Mouse (Mus musculus): ENCODE data around the gene Mab21l3. TPM values are rescaled to one million over a fixed set of nuclear protein-coding genes. Genes with fewer than 3 reads are reported as not detected.
A peak's percentile ranks its signal among the peaks of the same experiment; 100 is the strongest.

The Mab21l3 gene
- total RNA-seq, 1 experiment = 1.9 TPM

GRCm38 (mm10) chr3:101802746-101803145, 46.0 kb downstream of the Mab21l3 start:
- in situ Hi-C loops (cut with MboI; ENCODE audit: low sequenced_read_pairs in 2 of 2, unreplicated experiment in 2 of 2) = loop anchor here in 1 of 2 experiments (25.0 kb wide), 2 partner anchors 490 to 840 kb away; partner anchors contain the start of gene Ttf2
- Histone ChIP-seq H3K4me1 (ENCODE audit: control insufficient read depth in 2 of 2, insufficient read depth in 2 of 2, low read length in 2 of 2, poor library complexity in 1 of 2) (peaks cover 0 to 29% of the 10 kb centered on the region in 2 experiments; a peak in 3 of 4 replicates), H3K9me3 (ENCODE audit: control insufficient read depth, insufficient read depth, low read depth, low read length) (no peaks in the 10 kb centered on the region), H3K9ac (ENCODE audit: insufficient read depth, low read depth, low read length, poor library complexity, severe bottlenecking) (no peak overlapping the region), H3K4me3 (ENCODE audit: insufficient read depth in 1 of 2, low read depth in 1 of 2, low read length in 2 of 2, poor library complexity in 1 of 2, severe bottlenecking in 1 of 2) (no peak overlapping the region), H3K36me3 (ENCODE audit: control insufficient read depth, insufficient read depth, low read length, poor library complexity, severe bottlenecking) (no peaks in the 10 kb centered on the region), H3K27ac (ENCODE audit: insufficient read depth, low read depth, low read length, poor library complexity, severe bottlenecking) (no peak overlapping the region)
- no peak for TF ChIP-seq CHD2 (IDR thresholded peaks at IDR 0.05; ENCODE audit: low read depth, low read length)
- no peak for TF ChIP-seq MAFK (IDR thresholded peaks at IDR 0.05; ENCODE audit: insufficient read depth, low read depth, low read length)
- TF ChIP-seq HCFC1 (IDR thresholded peaks at IDR 0.05; ENCODE audit: borderline replicate concordance, insufficient read depth, low read length) = no peak
- TF ChIP-seq ZC3H11A (IDR thresholded peaks at IDR 0.05; ENCODE audit: borderline replicate concordance, low read depth, low read length) = no peak
- no peak for TF ChIP-seq ZNF384 (IDR thresholded peaks at IDR 0.05; ENCODE audit: low read depth, low read length)
- no peak for DNase-seq (ENCODE audit: low read depth, low spot score)

- DNase-seq (ENCODE audit: low read depth, low spot score) = no peak
- TF ChIP-seq MAFK (IDR thresholded peaks at IDR 0.05; ENCODE audit: insufficient read depth, low read depth, low read length) (no peak), CHD2 (IDR thresholded peaks at IDR 0.05; ENCODE audit: low read depth, low read length) (no peak), HCFC1 (IDR thresholded peaks at IDR 0.05; ENCODE audit: borderline replicate concordance, insufficient read depth, low read length) (no peak), ZC3H11A (IDR thresholded peaks at IDR 0.05; ENCODE audit: borderline replicate concordance, low read depth, low read length) (no peak), ZNF384 (IDR thresholded peaks at IDR 0.05; ENCODE audit: low read depth, low read length) (no peak)
- no peaks in the 10 kb centered on the region for H3K9me3 ChIP-seq (ENCODE audit: control insufficient read depth, insufficient read depth, low read depth, low read length)
- peaks cover 5 to 37% of the 10 kb centered on the region in 2 experiments; a peak in 3 of 4 replicates for H3K4me1 ChIP-seq (ENCODE audit: control insufficient read depth in 2 of 2, insufficient read depth in 2 of 2, low read length in 2 of 2, poor library complexity in 1 of 2)
- H3K4me3 ChIP-seq (ENCODE audit: insufficient read depth in 1 of 2, low read depth in 1 of 2, low read length in 2 of 2, poor library complexity in 1 of 2, severe bottlenecking in 1 of 2) = no peak overlapping the region
- H3K27ac ChIP-seq (ENCODE audit: insufficient read depth, low read depth, low read length, poor library complexity, severe bottlenecking) = no peak overlapping the region
- no peaks in the 10 kb centered on the region for H3K36me3 ChIP-seq (ENCODE audit: control insufficient read depth, insufficient read depth, low read length, poor library complexity, severe bottlenecking)
- no peak overlapping the region for H3K9ac ChIP-seq (ENCODE audit: insufficient read depth, low read depth, low read length, poor library complexity, severe bottlenecking)
- in situ Hi-C loops (cut with MboI; ENCODE audit: low sequenced_read_pairs in 2 of 2, unreplicated experiment in 2 of 2) = loop anchor here in 1 of 2 experiments (25.0 kb wide), 2 partner anchors 488 to 838 kb away; partner anchors contain the start of gene Ttf2
These were observed 48.2 kb downstream of the Mab21l3 start for GRCm38 (mm10) chr3:101800596-101801018.

GRCm38 (mm10) chr3:101799852-101800595, 48.7 kb downstream of the Mab21l3 start:
- DNase-seq (ENCODE audit: low read depth, low spot score) = no peak
- Histone ChIP-seq H3K27ac (ENCODE audit: insufficient read depth, low read depth, low read length, poor library complexity, severe bottlenecking) (no peak overlapping the region), H3K4me3 (ENCODE audit: insufficient read depth in 1 of 2, low read depth in 1 of 2, low read length in 2 of 2, poor library complexity in 1 of 2, severe bottlenecking in 1 of 2) (no peak overlapping the region), H3K9ac (ENCODE audit: insufficient read depth, low read depth, low read length, poor library complexity, severe bottlenecking) (no peak overlapping the region), H3K36me3 (ENCODE audit: control insufficient read depth, insufficient read depth, low read length, poor library complexity, severe bottlenecking) (no peaks in the 10 kb centered on the region), H3K9me3 (ENCODE audit: control insufficient read depth, insufficient read depth, low read depth, low read length) (no peaks in the 10 kb centered on the region), H3K4me1 (ENCODE audit: control insufficient read depth in 2 of 2, insufficient read depth in 2 of 2, low read length in 2 of 2, poor library complexity in 1 of 2) (peaks cover 5 to 33% of the 10 kb centered on the region in 2 experiments; a peak in 3 of 4 replicates)
- TF ChIP-seq ZNF384 (IDR thresholded peaks at IDR 0.05; ENCODE audit: low read depth, low read length) (peak; percentile 79; the same call in 1 of the 2 replicates), ZC3H11A (IDR thresholded peaks at IDR 0.05; ENCODE audit: borderline replicate concordance, low read depth, low read length) (no peak), MAFK (IDR thresholded peaks at IDR 0.05; ENCODE audit: insufficient read depth, low read depth, low read length) (no peak), CHD2 (IDR thresholded peaks at IDR 0.05; ENCODE audit: low read depth, low read length) (no peak)
- in situ Hi-C loops (cut with MboI; ENCODE audit: low sequenced_read_pairs in 2 of 2, unreplicated experiment in 2 of 2) = loop anchor here in 1 of 2 experiments (25.0 kb wide), 2 partner anchors 488 to 838 kb away; partner anchors contain the start of gene Ttf2

- no peak overlapping the region for H3K9ac ChIP-seq (ENCODE audit: insufficient read depth, low read depth, low read length, poor library complexity, severe bottlenecking)
- H3K4me3 ChIP-seq (ENCODE audit: insufficient read depth in 1 of 2, low read depth in 1 of 2, low read length in 2 of 2, poor library complexity in 1 of 2, severe bottlenecking in 1 of 2) = no peak overlapping the region
- H3K36me3 ChIP-seq (ENCODE audit: control insufficient read depth, insufficient read depth, low read length, poor library complexity, severe bottlenecking) = no peaks in the 10 kb centered on the region
- no peak for DNase-seq (ENCODE audit: low read depth, low spot score)
- no peaks in the 10 kb centered on the region for H3K9me3 ChIP-seq (ENCODE audit: control insufficient read depth, insufficient read depth, low read depth, low read length)
- TF ChIP-seq ZNF384 (IDR thresholded peaks at IDR 0.05; ENCODE audit: low read depth, low read length) (no peak), HCFC1 (IDR thresholded peaks at IDR 0.05; ENCODE audit: borderline replicate concordance, insufficient read depth, low read length) (no peak), CHD2 (IDR thresholded peaks at IDR 0.05; ENCODE audit: low read depth, low read length) (no peak), ZC3H11A (IDR thresholded peaks at IDR 0.05; ENCODE audit: borderline replicate concordance, low read depth, low read length) (no peak), MAFK (IDR thresholded peaks at IDR 0.05; ENCODE audit: insufficient read depth, low read depth, low read length) (no peak)
- H3K4me1 ChIP-seq (ENCODE audit: control insufficient read depth in 2 of 2, insufficient read depth in 2 of 2, low read length in 2 of 2, poor library complexity in 1 of 2) = peaks cover 5 to 19% of the 10 kb centered on the region in 2 experiments; a peak in 3 of 4 replicates
- in situ Hi-C loops (cut with MboI; ENCODE audit: low sequenced_read_pairs in 2 of 2, unreplicated experiment in 2 of 2) = no loop called here
- no peak overlapping the region for H3K27ac ChIP-seq (ENCODE audit: insufficient read depth, low read depth, low read length, poor library complexity, severe bottlenecking)
These were observed 50.7 kb downstream of the Mab21l3 start for GRCm38 (mm10) chr3:101797830-101798709.

Data from ES-E14 (cell line).